Mouse (Mus musculus): ENCODE results near the gene Fbxl13.
"Not testable (repeated sequence)": the region's sequence is repeated elsewhere in the genome, so short reads cannot be mapped to it uniquely, and the experiment has no call there.

DNA sequence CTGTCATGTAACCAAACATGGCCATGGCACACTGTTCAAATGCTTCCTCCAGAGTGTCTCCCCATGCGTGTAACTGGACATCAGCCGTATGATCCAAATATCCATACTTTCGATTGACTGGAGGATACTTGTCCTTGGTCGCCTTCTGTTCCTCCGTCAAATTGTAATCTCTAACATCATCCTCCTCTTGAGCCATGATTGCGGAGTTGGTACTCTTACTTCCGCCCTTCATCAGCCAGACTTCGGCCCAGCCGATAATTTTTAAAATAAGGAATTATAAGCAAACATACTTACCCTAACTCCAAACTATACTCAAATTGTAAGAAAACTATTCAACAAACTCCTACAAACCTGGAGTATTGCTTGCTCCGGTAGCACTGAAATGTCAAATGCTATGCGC lies 31.1 kb downstream of the Fbxl13 start:
- not testable (repeated sequence) for TF ChIP-seq POLR2AphosphoS2 (IDR thresholded peaks at IDR 0.05; ENCODE audit: insufficient read length, low read depth); MAX (IDR thresholded peaks at IDR 0.05; ENCODE audit: low read depth); TCF12 (IDR thresholded peaks at IDR 0.05; ENCODE audit: insufficient read depth, poor library complexity, severe bottlenecking); TCF3 (IDR thresholded peaks at IDR 0.05; ENCODE audit: insufficient read length, low read depth); POLR2A (IDR thresholded peaks at IDR 0.05; ENCODE audit: insufficient read length, low read depth); E2F4 (IDR thresholded peaks at IDR 0.05; ENCODE audit: insufficient read depth); SRF (IDR thresholded peaks at IDR 0.05; ENCODE audit: control insufficient read depth, insufficient read length, low read depth); USF1 (IDR thresholded peaks at IDR 0.05; ENCODE audit: low read depth); MYOD1 (IDR thresholded peaks at IDR 0.05; ENCODE audit: control insufficient read depth in 1 of 3, insufficient read length in 2 of 3, low read depth in 2 of 3); CEBPB (IDR thresholded peaks at IDR 0.05; ENCODE audit: insufficient read depth, poor library complexity, severe bottlenecking); MYOG (IDR thresholded peaks at IDR 0.05; ENCODE audit: control insufficient read depth in 1 of 3, insufficient read depth in 1 of 3, insufficient read length in 2 of 3, low read depth in 2 of 3)

Data from myocyte (in vitro differentiated cells).